Mouse (Mus musculus) MEL (cell line): ENCODE results near the gene Rnf144b. TPM values are rescaled to one million over a fixed set of nuclear protein-coding genes. Genes with fewer than 3 reads are reported as not detected.

Experiments
- DNase-seq: peaks from one replicate; pipeline ENCODE4 v3.0.0; 2011; ENCODE audit warnings: low read depth, low spot score
- H3K27ac ChIP-seq: 2 replicates; pipeline ENCODE4 v1.5.1; 2012; ENCODE audit warnings: low read depth, mild to moderate bottlenecking, control low read depth, low read length, moderate library complexity; ENCODE audit not compliant: control insufficient read depth
- H3K27me3 ChIP-seq, 2 experiments: fragments of 150-350 bp in 1 of 2; sonication (generic) in 1 of 2; 2 replicates each; pipeline ENCODE4 v1.6.1; 2012; ENCODE audit warnings: low read length in 2 of 2, mild to moderate bottlenecking in 2 of 2, improper control_type of control experiment in 1 of 2, moderate library complexity in 1 of 2; ENCODE audit not compliant: insufficient read depth in 2 of 2, control insufficient read depth in 1 of 2
- H3K36me3 ChIP-seq, 2 experiments: 2 replicates each; pipeline ENCODE4 v1.6.1; 2012 to 2014; ENCODE audit warnings: low read length in 2 of 2, improper control_type of control experiment in 1 of 2, inconsistent platforms in 1 of 2, mild to moderate bottlenecking in 1 of 2; ENCODE audit not compliant: insufficient read depth in 2 of 2, control insufficient read depth in 1 of 2
- H3K4me1 ChIP-seq, 2 experiments: fragments of 150-350 bp in 1 of 2; sonication (generic) in 1 of 2; 2 replicates each; pipeline ENCODE4 v1.6.1; 2012; ENCODE audit warnings: low read length in 2 of 2, improper control_type of control experiment in 1 of 2, mild to moderate bottlenecking in 1 of 2; ENCODE audit not compliant: insufficient read depth in 2 of 2, control insufficient read depth in 1 of 2
- H3K4me3 ChIP-seq, 2 experiments: fragments of 150-350 bp in 1 of 2; sonication (generic) in 1 of 2; 2 replicates each; pipeline ENCODE4 v1.5.1; 2012; ENCODE audit warnings: low read depth in 2 of 2, low read length in 2 of 2, mild to moderate bottlenecking in 2 of 2, moderate library complexity in 2 of 2, control low read depth in 1 of 2, improper control_type of control experiment in 1 of 2; ENCODE audit not compliant: control insufficient read depth in 1 of 2, insufficient read depth in 1 of 2
- H3K79me2 ChIP-seq: 2 replicates; pipeline ENCODE4 v1.6.1; 2012; ENCODE audit warnings: mild to moderate bottlenecking, low read length, moderate library complexity; ENCODE audit not compliant: control insufficient read depth, poor library complexity, insufficient read depth
- H3K9ac ChIP-seq: 2 replicates; pipeline ENCODE4 v1.6.1; 2012; ENCODE audit warnings: low read depth, mild to moderate bottlenecking, control low read depth, low read length, moderate library complexity; ENCODE audit not compliant: control insufficient read depth, poor library complexity, severe bottlenecking
- H3K9me3 ChIP-seq: fragments of 150-350 bp; sonication (generic); replicated peaks from 2 replicates; pipeline ENCODE4 v1.6.1; 2012; ENCODE audit warnings: mild to moderate bottlenecking, low read length, improper control_type of control experiment, moderate library complexity; ENCODE audit not compliant: insufficient read depth
- CHD1 ChIP-seq: IDR thresholded peaks from 2 replicates; pipeline ENCODE4 v1.6.1; 2012; ENCODE audit warnings: low read depth, mild to moderate bottlenecking, inconsistent platforms, low read length, improper control_type of control experiment
- CHD2 ChIP-seq: IDR thresholded peaks from 2 replicates; pipeline ENCODE4 v1.6.1; 2011; ENCODE audit warnings: low read length, improper control_type of control experiment
- HCFC1 ChIP-seq: IDR thresholded peaks from 2 replicates; pipeline ENCODE4 v1.6.1; 2012; ENCODE audit warnings: low read depth, mild to moderate bottlenecking, inconsistent platforms, low read length, improper control_type of control experiment, moderate library complexity
- KAT2A ChIP-seq: conservative IDR thresholded peaks from 2 replicates; pipeline ENCODE4 v1.6.1; 2012; ENCODE audit warnings: low read depth, low read length, improper control_type of control experiment, inconsistent platforms
- MAX ChIP-seq: IDR thresholded peaks from 2 replicates; pipeline ENCODE4 v1.6.1; 2011; ENCODE audit warnings: low read length, improper control_type of control experiment
- MAZ ChIP-seq: IDR thresholded peaks from 2 replicates; pipeline ENCODE4 v1.6.1; 2012; ENCODE audit warnings: low read depth, mild to moderate bottlenecking, inconsistent platforms, low read length, improper control_type of control experiment
- NELFE ChIP-seq: IDR thresholded peaks from 2 replicates; pipeline ENCODE4 v1.6.1; 2011; ENCODE audit warnings: low read depth, low read length, improper control_type of control experiment
- POLR2AphosphoS5 ChIP-seq: IDR thresholded peaks from 2 replicates; pipeline ENCODE4 v1.6.1; 2012; ENCODE audit warnings: low read depth, borderline replicate concordance, mild to moderate bottlenecking, inconsistent platforms, low read length, moderate library complexity, mixed read lengths
- TCF12 ChIP-seq: IDR thresholded peaks from 2 replicates; pipeline ENCODE4 v1.6.1; 2014; ENCODE audit warnings: low read depth, mild to moderate bottlenecking, inconsistent platforms, low read length, improper control_type of control experiment, moderate library complexity
- USF2 ChIP-seq, 2 experiments: IDR thresholded peaks; 2 replicates each; pipeline ENCODE4 v1.6.1; 2011 to 2012; ENCODE audit warnings: improper control_type of control experiment in 2 of 2, low read length in 2 of 2, borderline replicate concordance in 1 of 2, inconsistent platforms in 1 of 2, low read depth in 1 of 2, mild to moderate bottlenecking in 1 of 2; ENCODE audit not compliant: insufficient read depth in 1 of 2
- polyA plus RNA-seq, 2 experiments: library from polyadenylated mRNA; stranded (reverse) in 1 of 2; unstranded in 1 of 2; fragments of >175 nt in 1 of 2; fragments of >200 nt in 1 of 2; gene quantifications; 2 replicates each; pipeline versions ENCODE4 v1.2.1 to v1.2.4; 2012; ENCODE audit warnings: low replicate concordance in 2 of 2, low read depth in 1 of 2; ENCODE audit not compliant: insufficient read length in 2 of 2, insufficient read depth in 1 of 2, missing spikeins in 1 of 2
- total RNA-seq: library from RNA; depleted of rRNA; stranded (reverse); fragments of 300-350 nt; gene quantifications from 2 replicates; pipeline ENCODE4 v1.2.3, GENCODE M21; 2012

The Rnf144b gene
- total and polyA plus RNA-seq, 3 experiments: not detected

DNA sequence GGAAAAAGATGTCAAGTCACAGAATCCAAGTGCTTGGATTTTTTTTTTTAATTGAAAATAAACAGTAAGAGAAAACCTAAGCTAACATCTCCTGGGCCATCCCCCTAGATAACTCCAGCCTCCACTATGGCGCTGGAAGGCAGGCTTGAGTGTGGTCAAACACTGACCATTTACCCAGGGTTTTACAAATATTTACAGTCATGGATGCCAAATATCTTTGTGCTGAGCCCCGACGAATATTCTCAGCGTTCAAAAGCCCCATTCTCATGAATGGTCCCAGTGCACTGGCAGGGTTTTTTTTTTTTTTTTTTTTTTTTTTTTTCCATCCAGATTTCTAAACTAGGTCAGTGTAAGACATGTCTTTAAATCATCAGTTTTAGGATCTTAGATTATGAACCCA, 73.0 kb downstream of the Rnf144b start:
- Histone ChIP-seq H3K36me3 (no peaks in the 10 kb centered on the region), H3K4me1 (no peaks in the 10 kb centered on the region), H3K27me3 (no peaks in the 10 kb centered on the region; a peak in 1 of 4 replicates), H3K9ac (no peak overlapping the region), H3K27ac (no peak overlapping the region), H3K79me2 (no peaks in the 10 kb centered on the region), H3K9me3 (no peaks in the 10 kb centered on the region), H3K4me3 (no peak overlapping the region)
- DNase-seq: no peak
- TF ChIP-seq KAT2A: no peak

GRCm38 (mm10) chr13:47200011-47200670, 77.7 kb downstream of the Rnf144b start:
- DNase-seq: no peak
- Histone ChIP-seq H3K9me3 (no peaks in the 10 kb centered on the region), H3K27ac (no peak overlapping the region), H3K4me3 (no peak overlapping the region), H3K27me3 (no peaks in the 10 kb centered on the region), H3K4me1 (no peaks in the 10 kb centered on the region), H3K36me3 (no peaks in the 10 kb centered on the region), H3K79me2 (no peaks in the 10 kb centered on the region), H3K9ac (no peak overlapping the region)
- no peak for TF ChIP-seq USF2 (IDR thresholded peaks at IDR 0.05; ENCODE audit: borderline replicate concordance in 1 of 2, insufficient read depth in 1 of 2, low read depth in 1 of 2, low read length in 2 of 2)
- TF ChIP-seq POLR2AphosphoS5: no peak
- no peak for TF ChIP-seq CHD1
- no peak for TF ChIP-seq TCF12
- no peak for TF ChIP-seq MAX
- no peak for TF ChIP-seq NELFE
- no peak for TF ChIP-seq HCFC1
- TF ChIP-seq CHD2: no peak

DNA sequence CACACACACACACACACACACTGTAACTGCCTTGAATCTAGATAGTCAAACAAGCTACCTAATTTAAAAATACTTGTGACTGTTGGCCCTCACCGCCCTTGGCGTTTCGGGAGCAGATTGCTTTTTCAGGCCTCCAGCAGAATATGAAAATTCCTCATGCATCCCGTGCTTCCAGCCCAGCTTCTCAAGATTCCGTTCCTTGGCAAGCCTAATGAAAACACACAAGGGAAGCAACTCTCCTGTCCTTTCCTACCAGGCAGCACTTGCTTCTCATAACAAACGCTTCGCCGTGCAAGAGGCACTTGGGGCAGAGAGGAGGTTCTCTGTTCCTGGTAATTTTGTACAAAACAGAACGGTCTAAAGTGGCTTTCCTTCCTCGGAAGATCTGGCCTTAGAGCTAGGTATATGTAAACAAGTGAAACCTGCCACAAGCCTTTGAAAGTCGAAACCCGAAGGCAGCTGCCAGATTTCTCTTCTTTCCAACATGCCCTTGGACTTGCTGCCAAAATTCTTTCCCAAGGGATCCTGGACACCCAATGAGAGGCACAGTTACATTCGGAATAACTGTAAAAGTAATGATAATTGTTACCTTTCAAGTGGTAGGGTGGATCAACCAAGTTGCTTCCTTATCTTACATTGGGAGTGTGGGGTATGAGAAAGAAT, 79.6 kb downstream of the Rnf144b start:
- DNase-seq: no peak
- no peaks in the 10 kb centered on the region for H3K36me3 ChIP-seq
- TF ChIP-seq MAZ: no peak
- H3K9me3 ChIP-seq: no peaks in the 10 kb centered on the region
- no peak overlapping the region for H3K4me3 ChIP-seq
- no peaks in the 10 kb centered on the region for H3K79me2 ChIP-seq
- H3K4me1 ChIP-seq: no peaks in the 10 kb centered on the region
- H3K9ac ChIP-seq: no peak overlapping the region
- no peaks in the 10 kb centered on the region for H3K27me3 ChIP-seq
- no peak overlapping the region for H3K27ac ChIP-seq
